Mouse (Mus musculus): ENCODE data around the gene Nt5c2. TPM values are rescaled to one million over a fixed set of nuclear protein-coding genes. Genes with fewer than 3 reads are reported as not detected.

Nt5c2 gene
- polyA plus RNA-seq (2015; fragmentation: Illumina TruSeq; extraction: RNeasy Lipid Tissue Mini Kit (QIAGEN cat#74804); ENCODE audit: insufficient read depth, low replicate concordance) = 60.9 TPM

GRCm38 (mm10) chr19:47014447-47015381 lies at the start of gene Nt5c2, which contains the start of gene Ina:
TSS of gene Nt5c2 (minus strand) at chr19:47015153.
TSS of gene Ina (plus strand) at chr19:47014698.

GRCm38 (mm10) chr19:47050271-47051032 lies 35.5 kb upstream of the Nt5c2 start, which contains the start of gene Pcgf6:
TSS of gene Pcgf6 (minus strand) at chr19:47050906.

Other genes with a start within 250 kb of the Nt5c2 start
- not detected for gene Ina, start 455 bp downstream of the Nt5c2 start, polyA plus RNA-seq (2015; fragmentation: Illumina TruSeq; extraction: RNeasy Lipid Tissue Mini Kit (QIAGEN cat#74804); ENCODE audit: insufficient read depth, low replicate concordance)
- 34.3 TPM for gene Pcgf6, start 35.8 kb upstream of the Nt5c2 start, polyA plus RNA-seq (2015; fragmentation: Illumina TruSeq; extraction: RNeasy Lipid Tissue Mini Kit (QIAGEN cat#74804); ENCODE audit: insufficient read depth, low replicate concordance)
- gene Taf5, start 52.6 kb upstream of the Nt5c2 start, polyA plus RNA-seq (2015; fragmentation: Illumina TruSeq; extraction: RNeasy Lipid Tissue Mini Kit (QIAGEN cat#74804); ENCODE audit: insufficient read depth, low replicate concordance) = 11.7 TPM
- gene Usmg5, start 75.5 kb upstream of the Nt5c2 start, polyA plus RNA-seq (2015; fragmentation: Illumina TruSeq; extraction: RNeasy Lipid Tissue Mini Kit (QIAGEN cat#74804); ENCODE audit: insufficient read depth, low replicate concordance) = 431 TPM
- gene Pdcd11, start 75.6 kb upstream of the Nt5c2 start, polyA plus RNA-seq (2015; fragmentation: Illumina TruSeq; extraction: RNeasy Lipid Tissue Mini Kit (QIAGEN cat#74804); ENCODE audit: insufficient read depth, low replicate concordance) = 17.8 TPM
- 17.5 TPM for gene Calhm2, start 123.1 kb upstream of the Nt5c2 start, polyA plus RNA-seq (2015; fragmentation: Illumina TruSeq; extraction: RNeasy Lipid Tissue Mini Kit (QIAGEN cat#74804); ENCODE audit: insufficient read depth, low replicate concordance)
- gene Calhm1, start 129.1 kb upstream of the Nt5c2 start, polyA plus RNA-seq (2015; fragmentation: Illumina TruSeq; extraction: RNeasy Lipid Tissue Mini Kit (QIAGEN cat#74804); ENCODE audit: insufficient read depth, low replicate concordance) = not detected
- gene Calhm3, start 142.6 kb upstream of the Nt5c2 start, polyA plus RNA-seq (2015; fragmentation: Illumina TruSeq; extraction: RNeasy Lipid Tissue Mini Kit (QIAGEN cat#74804); ENCODE audit: insufficient read depth, low replicate concordance) = not detected
- 0.32 TPM for gene Neurl1a, start 163.7 kb upstream of the Nt5c2 start, polyA plus RNA-seq (2015; fragmentation: Illumina TruSeq; extraction: RNeasy Lipid Tissue Mini Kit (QIAGEN cat#74804); ENCODE audit: insufficient read depth, low replicate concordance)

Measured in spleen, adult 10 weeks (tissue).